Mouse (Mus musculus): ENCODE results near the gene Tbx1. TPM values are rescaled to one million over a fixed set of nuclear protein-coding genes. Genes with fewer than 3 reads are reported as not detected.

Gene Tbx1
- polyA plus RNA-seq, 1 experiment from 2014 or later: 0.26 TPM

DNA sequence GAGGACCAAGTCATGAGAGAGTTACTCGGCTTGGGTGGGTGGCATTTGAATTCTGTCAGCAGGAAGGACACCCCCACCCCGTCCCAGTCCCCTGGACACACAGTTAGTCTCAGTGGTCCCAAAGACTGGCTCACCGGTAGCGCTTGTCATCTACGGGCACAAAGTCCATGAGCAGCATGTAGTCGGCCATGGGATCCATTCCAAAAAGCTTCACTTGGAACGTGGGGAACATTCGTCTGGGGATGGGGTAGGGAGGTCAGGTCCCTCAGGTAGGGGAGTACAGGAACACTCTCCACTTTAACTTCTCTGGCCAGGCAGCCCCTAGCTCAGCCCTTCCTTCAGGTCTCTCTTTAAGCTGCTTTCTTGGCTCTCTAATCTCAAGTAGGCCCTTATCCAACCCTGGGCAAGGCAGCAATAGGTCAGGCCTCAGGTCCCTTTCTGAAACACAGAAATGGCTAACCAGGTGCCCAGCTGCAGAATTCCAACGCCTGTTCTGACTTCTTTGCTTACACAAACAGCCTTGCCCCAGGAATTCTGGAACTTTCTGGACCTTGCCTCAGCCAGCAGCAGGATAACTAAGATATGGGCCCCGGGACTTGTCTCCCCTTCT is 5.5 kb downstream of the Tbx1 start:
- ATAC-seq (ENCODE audit: low FRiP score, low TSS enrichment): no peak
- WGBS: 44% methylated on average over 10 of the region's 10 CpGs
- peaks cover 39% of the 10 kb centered on the region for H3K4me1 ChIP-seq (ENCODE audit: insufficient read depth, low read length)
- H3K4me2 ChIP-seq (replicated peaks; ENCODE audit: low read depth, low read length): no peak overlapping the region
- H3K9me3 ChIP-seq (ENCODE audit: low read length): no peaks in the 10 kb centered on the region
- peaks cover 99% of the 10 kb centered on the region for H3K27me3 ChIP-seq (ENCODE audit: insufficient read depth, low read length)
- H3K27ac ChIP-seq (ENCODE audit: low read length): no peak overlapping the region
- H3K4me3 ChIP-seq (ENCODE audit: low read length): no peak overlapping the region
- no peak overlapping the region for H3K9ac ChIP-seq (replicated peaks; ENCODE audit: low read length)
- no peaks in the 10 kb centered on the region for H3K36me3 ChIP-seq (ENCODE audit: insufficient read depth, low read length)

DNA sequence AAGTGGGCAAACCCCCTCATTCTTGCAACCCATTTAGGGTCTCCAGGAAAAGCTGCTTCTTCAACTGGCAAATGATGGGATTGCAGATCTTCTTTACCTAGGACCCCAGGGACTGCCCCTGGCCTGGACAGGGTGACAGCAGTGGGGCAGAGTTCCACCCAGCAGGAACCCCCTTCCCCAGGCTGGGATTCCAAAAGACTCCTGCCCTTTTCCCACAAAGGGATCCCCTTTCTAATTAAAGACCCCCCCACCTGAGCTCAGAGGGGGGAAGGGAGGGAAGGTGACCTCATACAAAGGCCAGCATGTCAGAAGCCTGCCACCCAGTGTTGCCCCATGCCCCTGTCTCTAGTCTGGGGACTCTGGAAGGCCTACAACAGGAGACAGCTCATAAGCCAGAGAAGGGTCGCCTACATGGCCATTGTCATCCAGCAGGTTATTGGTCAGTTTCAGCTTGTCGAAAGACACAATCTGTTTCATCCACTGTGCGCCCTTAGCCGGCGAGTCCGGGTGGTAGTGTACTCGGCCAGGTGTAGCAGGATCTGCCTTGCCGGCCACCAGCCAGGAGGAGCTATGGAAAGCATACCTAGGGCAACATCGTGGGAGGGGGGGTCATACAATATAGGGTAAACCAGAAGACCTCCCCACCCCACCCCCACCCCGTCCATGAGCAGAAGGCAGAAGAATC is 6.7 kb downstream of the Tbx1 start:
- Histone ChIP-seq H3K9ac (replicated peaks; ENCODE audit: low read length) (no peak overlapping the region), H3K4me2 (replicated peaks; ENCODE audit: low read depth, low read length) (no peak overlapping the region), H3K36me3 (ENCODE audit: insufficient read depth, low read length) (no peaks in the 10 kb centered on the region), H3K4me1 (ENCODE audit: insufficient read depth, low read length) (peaks cover 39% of the 10 kb centered on the region), H3K9me3 (ENCODE audit: low read length) (no peaks in the 10 kb centered on the region), H3K27me3 (ENCODE audit: insufficient read depth, low read length) (peaks cover 96% of the 10 kb centered on the region), H3K4me3 (ENCODE audit: low read length) (no peak overlapping the region), H3K27ac (ENCODE audit: low read length) (no peak overlapping the region)
- 33% methylated on average over 10 of the region's 10 CpGs for WGBS
- ATAC-seq (ENCODE audit: low FRiP score, low TSS enrichment): no peak

DNA sequence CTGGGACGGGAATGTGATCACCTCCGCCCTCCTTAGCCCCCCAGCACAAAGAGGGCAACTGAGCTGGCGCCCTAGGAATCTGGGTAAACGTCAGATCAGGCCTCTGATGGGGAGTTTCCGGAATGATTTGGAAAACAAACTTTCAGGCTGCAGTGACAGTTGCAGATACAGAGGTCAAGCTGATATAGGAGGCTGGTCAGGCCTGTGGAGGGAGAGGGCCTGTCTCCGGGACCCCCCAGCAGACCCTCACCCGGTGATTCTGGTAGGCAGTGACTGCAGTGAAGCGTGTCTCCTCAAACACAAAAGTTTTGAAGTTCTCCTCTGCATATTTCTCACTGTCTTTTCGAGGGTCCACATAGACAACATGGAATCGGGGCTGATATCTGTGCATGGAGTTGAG is 7.3 kb downstream of the Tbx1 start:
- H3K4me2 ChIP-seq (replicated peaks; ENCODE audit: low read depth, low read length): no peak overlapping the region
- H3K9me3 ChIP-seq (ENCODE audit: low read length): no peaks in the 10 kb centered on the region
- no peaks in the 10 kb centered on the region for H3K36me3 ChIP-seq (ENCODE audit: insufficient read depth, low read length)
- H3K4me3 ChIP-seq (ENCODE audit: low read length): no peak overlapping the region
- no peak for ATAC-seq (ENCODE audit: low FRiP score, low TSS enrichment)
- no peak overlapping the region for H3K9ac ChIP-seq (replicated peaks; ENCODE audit: low read length)
- H3K27me3 ChIP-seq (ENCODE audit: insufficient read depth, low read length): peaks cover 95% of the 10 kb centered on the region
- H3K27ac ChIP-seq (ENCODE audit: low read length): no peak overlapping the region
- H3K4me1 ChIP-seq (ENCODE audit: insufficient read depth, low read length): peaks cover 33% of the 10 kb centered on the region
- WGBS: 30% methylated on average over 10 of the region's 10 CpGs

DNA sequence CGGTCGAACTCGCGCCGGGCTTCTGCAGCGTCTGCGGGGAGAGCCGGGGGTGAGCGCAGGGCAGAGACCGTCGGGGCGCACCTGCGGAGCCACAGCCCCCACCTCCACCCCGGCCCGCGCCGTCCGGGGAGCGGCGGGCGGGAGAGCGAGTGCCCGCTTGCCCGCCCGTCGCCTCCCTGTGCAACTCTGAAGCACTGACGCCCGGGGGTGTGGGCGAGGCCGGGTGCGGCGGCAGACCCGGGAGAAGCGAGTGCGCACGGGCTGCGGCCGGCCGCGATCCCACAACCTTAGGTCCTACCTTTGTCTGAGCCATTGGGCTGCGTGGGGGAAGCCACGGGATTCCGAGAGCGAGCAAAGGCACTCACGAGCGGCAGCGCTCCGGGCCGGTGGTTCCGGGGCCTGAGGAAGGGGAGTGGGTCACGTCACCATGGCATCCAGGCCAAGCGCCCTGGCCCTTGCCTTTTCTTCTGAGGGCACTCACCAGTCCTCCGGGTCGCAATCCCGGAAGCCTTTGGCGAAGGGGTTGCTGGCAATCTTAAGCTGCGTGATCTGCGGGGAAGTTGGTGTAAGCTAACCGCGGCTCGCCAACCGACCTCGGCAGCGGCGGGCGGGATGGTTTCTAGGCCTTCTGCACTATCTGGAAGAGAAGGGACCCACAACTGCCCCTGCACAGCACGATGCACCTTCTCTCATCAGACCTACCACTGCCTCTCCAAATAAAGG is 7.9 kb downstream of the Tbx1 start:
- no peaks in the 10 kb centered on the region for H3K9me3 ChIP-seq (ENCODE audit: low read length)
- peak overlapping the region; percentile 57 for H3K4me2 ChIP-seq (replicated peaks; ENCODE audit: low read depth, low read length)
- H3K27me3 ChIP-seq (ENCODE audit: insufficient read depth, low read length): peaks cover 90% of the 10 kb centered on the region
- no peak for ATAC-seq (ENCODE audit: low FRiP score, low TSS enrichment)
- WGBS: 1% methylated on average over 58 of the region's 67 CpGs
- no peak overlapping the region for H3K27ac ChIP-seq (ENCODE audit: low read length)
- peak overlapping the region; percentile 32; the same call in 1 of the 2 replicates for H3K9ac ChIP-seq (replicated peaks; ENCODE audit: low read length)
- H3K4me1 ChIP-seq (ENCODE audit: insufficient read depth, low read length): peaks cover 27% of the 10 kb centered on the region
- no peaks in the 10 kb centered on the region for H3K36me3 ChIP-seq (ENCODE audit: insufficient read depth, low read length)
- H3K4me3 ChIP-seq (ENCODE audit: low read length): peak overlapping the region; percentile 43

DNA sequence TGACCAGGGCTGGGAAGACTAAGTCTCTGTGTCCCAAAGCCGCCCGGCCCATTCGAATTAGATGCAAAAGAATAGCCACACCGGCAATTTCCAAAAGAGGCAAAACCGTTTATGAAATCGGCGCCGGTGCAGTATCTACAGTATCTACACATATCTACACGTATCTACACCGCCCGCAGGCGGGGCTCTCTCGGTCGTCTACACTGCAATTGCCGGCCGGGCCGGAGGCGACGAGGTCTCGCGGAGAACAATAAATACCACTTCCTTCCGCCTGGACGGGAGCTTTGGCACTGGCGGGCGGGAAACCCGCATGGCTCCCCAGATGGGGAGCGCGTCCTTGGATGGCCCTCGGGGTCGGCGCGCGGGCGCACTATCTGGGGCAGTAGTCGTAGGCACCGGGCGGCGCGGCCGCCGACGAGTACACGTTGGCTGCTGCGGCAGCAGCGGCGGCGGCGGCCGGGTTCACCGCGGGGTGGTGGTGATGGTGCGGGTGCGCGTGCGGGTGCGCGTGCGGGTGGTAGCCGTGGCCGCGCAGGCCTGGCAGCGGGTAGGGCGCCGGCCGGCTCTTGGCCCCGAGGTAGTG is 8.8 kb downstream of the Tbx1 start:
- H3K4me1 ChIP-seq (ENCODE audit: insufficient read depth, low read length): peaks cover 24% of the 10 kb centered on the region
- H3K36me3 ChIP-seq (ENCODE audit: insufficient read depth, low read length): no peaks in the 10 kb centered on the region
- H3K27me3 ChIP-seq (ENCODE audit: insufficient read depth, low read length): peaks cover 83% of the 10 kb centered on the region
- peak overlapping the region; percentile 43 for H3K4me3 ChIP-seq (ENCODE audit: low read length)
- H3K9me3 ChIP-seq (ENCODE audit: low read length): no peaks in the 10 kb centered on the region
- peak overlapping the region; percentile 57 for H3K4me2 ChIP-seq (replicated peaks; ENCODE audit: low read depth, low read length)
- no peak for ATAC-seq (ENCODE audit: low FRiP score, low TSS enrichment)
- WGBS: 1% methylated on average over 64 of the region's 66 CpGs
- H3K27ac ChIP-seq (ENCODE audit: low read length): no peak overlapping the region
- H3K9ac ChIP-seq (replicated peaks; ENCODE audit: low read length): peak overlapping the region; percentile 32; the same call in 1 of the 2 replicates

DNA sequence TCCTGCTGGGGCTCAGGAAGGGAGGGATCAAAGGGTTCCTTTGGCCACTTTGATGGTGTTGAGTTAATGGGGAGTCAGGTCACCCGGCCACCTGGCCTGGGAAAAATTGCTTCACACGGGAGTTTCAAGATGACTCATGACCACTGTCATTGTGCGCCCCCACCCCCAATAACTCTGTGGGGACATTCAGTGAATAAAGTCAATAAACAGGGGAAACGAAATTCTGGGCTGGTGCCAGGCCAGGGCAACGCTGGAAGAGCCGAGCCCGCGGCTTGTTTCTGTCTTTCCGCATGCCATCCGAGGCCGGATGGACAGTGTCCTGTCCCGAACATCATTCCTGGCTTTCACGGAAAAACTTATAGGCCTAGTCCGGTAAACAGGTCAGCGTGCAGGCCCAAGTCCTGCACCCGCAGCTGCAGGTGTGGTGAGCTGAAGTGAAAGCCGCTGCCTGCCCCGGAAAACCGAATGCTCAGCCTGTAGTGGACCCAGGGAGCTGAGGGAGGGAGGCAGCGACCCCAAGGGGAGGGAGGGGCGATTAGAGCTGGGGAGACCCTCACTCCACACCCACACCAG is 9.3 kb downstream of the Tbx1 start:
- 0 out of 2 replicates have a peak overlapping the region, but pooled peaks have one; percentile 14 for H3K9ac ChIP-seq (replicated peaks; ENCODE audit: low read length)
- no peaks in the 10 kb centered on the region for H3K9me3 ChIP-seq (ENCODE audit: low read length)
- H3K27me3 ChIP-seq (ENCODE audit: insufficient read depth, low read length): peaks cover 77% of the 10 kb centered on the region
- ATAC-seq (ENCODE audit: low FRiP score, low TSS enrichment): no peak
- 4% methylated on average over 21 of the region's 21 CpGs for WGBS
- peak overlapping the region; percentile 57 for H3K4me2 ChIP-seq (replicated peaks; ENCODE audit: low read depth, low read length)
- H3K27ac ChIP-seq (ENCODE audit: low read length): no peak overlapping the region
- no peaks in the 10 kb centered on the region for H3K36me3 ChIP-seq (ENCODE audit: insufficient read depth, low read length)
- peaks cover 18% of the 10 kb centered on the region for H3K4me1 ChIP-seq (ENCODE audit: insufficient read depth, low read length)
- H3K4me3 ChIP-seq (ENCODE audit: low read length): peak overlapping the region; percentile 43

DNA sequence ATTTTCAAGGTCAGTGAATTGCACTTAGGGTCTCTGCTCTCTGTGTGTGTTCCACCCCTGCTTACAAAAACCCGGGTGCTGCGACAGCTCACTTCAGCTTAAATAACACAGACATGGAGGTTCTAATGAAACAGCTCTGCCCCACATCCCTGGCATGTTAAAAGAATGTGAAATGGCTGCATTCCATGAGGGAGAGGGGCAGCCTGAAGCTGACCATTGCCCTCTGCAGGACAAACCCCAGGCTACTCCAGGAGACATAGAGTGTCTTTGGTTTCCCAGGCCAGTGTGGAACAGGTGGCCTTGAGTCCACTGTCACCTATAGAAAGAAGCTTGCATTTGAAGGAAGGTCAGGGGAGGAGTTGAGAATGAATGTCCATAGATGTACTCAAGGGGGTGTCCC is 10.1 kb downstream of the Tbx1 start:
- H3K4me1 ChIP-seq (ENCODE audit: insufficient read depth, low read length): peaks cover 16% of the 10 kb centered on the region
- no peak overlapping the region for H3K27ac ChIP-seq (ENCODE audit: low read length)
- H3K4me2 ChIP-seq (replicated peaks; ENCODE audit: low read depth, low read length): no peak overlapping the region
- WGBS: 28% methylated on average over 2 of the region's 2 CpGs
- no peak overlapping the region for H3K4me3 ChIP-seq (ENCODE audit: low read length)
- H3K36me3 ChIP-seq (ENCODE audit: insufficient read depth, low read length): no peaks in the 10 kb centered on the region
- peaks cover 70% of the 10 kb centered on the region for H3K27me3 ChIP-seq (ENCODE audit: insufficient read depth, low read length)
- no peak for ATAC-seq (ENCODE audit: low FRiP score, low TSS enrichment)
- H3K9me3 ChIP-seq (ENCODE audit: low read length): no peaks in the 10 kb centered on the region
- no peak overlapping the region for H3K9ac ChIP-seq (replicated peaks; ENCODE audit: low read length)

DNA sequence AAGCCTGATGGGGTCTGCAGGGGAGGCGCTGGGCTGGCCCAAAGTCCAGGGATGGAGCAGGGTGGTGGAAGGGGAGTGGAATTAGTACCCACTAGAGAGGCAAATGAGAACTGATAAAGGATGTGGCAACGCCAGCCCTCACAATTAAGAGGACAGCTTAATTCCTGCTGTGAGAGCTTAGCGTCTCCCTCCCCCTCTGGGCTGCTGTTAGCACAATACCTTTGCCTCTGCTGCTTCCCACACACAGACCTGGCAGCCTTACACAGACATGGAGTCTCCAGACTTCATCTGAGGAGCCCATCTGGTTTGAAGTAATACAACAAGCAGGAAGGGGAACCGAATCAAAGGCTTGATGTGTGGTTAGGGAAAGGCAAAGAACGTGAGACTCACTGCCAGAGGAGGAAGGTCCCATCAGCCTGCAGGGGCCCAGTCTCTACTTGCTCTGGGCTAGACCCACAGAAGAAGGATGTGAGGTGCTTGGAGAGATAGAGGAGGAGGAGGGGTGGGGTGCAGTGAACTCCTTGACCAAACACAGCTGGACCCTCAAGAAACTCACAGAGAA is 12.8 kb downstream of the Tbx1 start:
- no peak overlapping the region for H3K27ac ChIP-seq (ENCODE audit: low read length)
- ATAC-seq (ENCODE audit: low FRiP score, low TSS enrichment): no peak
- H3K27me3 ChIP-seq (ENCODE audit: insufficient read depth, low read length): peaks cover 42% of the 10 kb centered on the region
- WGBS: 36% methylated on average over 5 of the region's 5 CpGs
- no peaks in the 10 kb centered on the region for H3K9me3 ChIP-seq (ENCODE audit: low read length)
- H3K4me1 ChIP-seq (ENCODE audit: insufficient read depth, low read length): peaks cover 16% of the 10 kb centered on the region
- H3K4me2 ChIP-seq (replicated peaks; ENCODE audit: low read depth, low read length): no peak overlapping the region
- no peak overlapping the region for H3K4me3 ChIP-seq (ENCODE audit: low read length)
- H3K9ac ChIP-seq (replicated peaks; ENCODE audit: low read length): no peak overlapping the region
- H3K36me3 ChIP-seq (ENCODE audit: insufficient read depth, low read length): no peaks in the 10 kb centered on the region

DNA sequence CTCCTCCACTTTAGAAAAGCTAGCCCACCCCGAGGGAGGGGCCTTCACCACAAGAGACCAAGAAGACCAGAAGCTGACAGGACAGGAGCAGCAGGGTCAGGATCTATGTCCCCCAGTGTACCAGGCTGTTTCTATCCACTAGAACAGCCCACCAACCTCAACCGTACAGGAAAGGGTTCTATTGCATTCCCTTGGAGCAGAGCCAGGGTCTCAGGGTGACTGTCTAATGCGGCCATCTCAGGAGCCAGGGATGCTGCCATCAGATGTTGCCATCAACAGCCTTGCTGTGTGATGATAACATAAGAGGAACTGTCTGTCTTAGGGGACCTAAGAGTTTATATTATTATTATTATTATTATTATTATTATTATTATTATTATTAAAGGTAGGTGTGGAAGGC is 13.4 kb downstream of the Tbx1 start:
- Histone ChIP-seq H3K4me2 (replicated peaks; ENCODE audit: low read depth, low read length) (no peak overlapping the region), H3K27me3 (ENCODE audit: insufficient read depth, low read length) (peaks cover 36% of the 10 kb centered on the region), H3K36me3 (ENCODE audit: insufficient read depth, low read length) (no peaks in the 10 kb centered on the region), H3K9ac (replicated peaks; ENCODE audit: low read length) (no peak overlapping the region), H3K4me3 (ENCODE audit: low read length) (no peak overlapping the region), H3K9me3 (ENCODE audit: low read length) (no peaks in the 10 kb centered on the region), H3K4me1 (ENCODE audit: insufficient read depth, low read length) (peaks cover 11% of the 10 kb centered on the region), H3K27ac (ENCODE audit: low read length) (no peak overlapping the region)
- WGBS: 43% methylated on average over 3 of the region's 3 CpGs
- no peak for ATAC-seq (ENCODE audit: low FRiP score, low TSS enrichment)

Measured in kidney, embryonic 16.5 days (tissue).